Mouse (Mus musculus) hindbrain, embryonic 14.5 days (tissue): ENCODE measurements around the gene Per2. TPM values are rescaled to one million over a fixed set of nuclear protein-coding genes. Genes with fewer than 3 reads are reported as not detected.

Experiments used
- ATAC-seq: fragments of 200-750 bp; cut with Nextera tagmentation; 2 replicates; pipeline ENCODE4 v1.8.0; 2017; ENCODE audit warnings: moderate number of reproducible peaks, mild to moderate bottlenecking, moderate TSS enrichment, moderate library complexity; ENCODE audit not compliant: low FRiP score
- DNase-seq: peaks from one replicate; pipeline ENCODE4 v3.0.0-alpha.2; 2015; ENCODE audit warnings: low spot score
- H3K27ac ChIP-seq: fragments of 300-500 bp; sonication (generic); 2 replicates; pipeline ENCODE4 v1.5.1; 2014; ENCODE audit warnings: mild to moderate bottlenecking, moderate library complexity
- H3K27me3 ChIP-seq: fragments of 300-500 bp; sonication (generic); 2 replicates; pipeline ENCODE4 v1.6.1; 2014; ENCODE audit warnings: mild to moderate bottlenecking, low read length, mixed read lengths; ENCODE audit not compliant: control insufficient read depth, insufficient read depth
- H3K36me3 ChIP-seq: fragments of 300-500 bp; sonication (generic); replicated peaks from 2 replicates; pipeline ENCODE4 v1.6.1; 2014; ENCODE audit not compliant: control insufficient read depth, insufficient read depth
- H3K4me1 ChIP-seq: fragments of 300-500 bp; sonication (generic); replicated peaks from 2 replicates; pipeline ENCODE4 v1.6.1; 2014; ENCODE audit warnings: antibody characterized with exemption, low read length, mixed read lengths; ENCODE audit not compliant: control insufficient read depth, insufficient read depth
- H3K4me2 ChIP-seq: fragments of 300-500 bp; sonication (generic); replicated peaks from 2 replicates; pipeline ENCODE4 v1.6.1; 2014; ENCODE audit warnings: mild to moderate bottlenecking, moderate library complexity
- H3K4me3 ChIP-seq: fragments of 300-500 bp; sonication (generic); replicated peaks from 2 replicates; pipeline ENCODE4 v1.5.1; 2014; ENCODE audit warnings: mild to moderate bottlenecking, low read length
- H3K9ac ChIP-seq: fragments of 300-500 bp; sonication (generic); 2 replicates; pipeline ENCODE4 v1.6.1; 2014
- H3K9me3 ChIP-seq: fragments of 300-500 bp; sonication (generic); 2 replicates; pipeline ENCODE4 v1.6.1; 2016; ENCODE audit warnings: low read length; ENCODE audit not compliant: control insufficient read depth
- WGBS: fragments of 180-500 bp; shearing (Covaris S2); extraction: QIAGEN DNeasy Blood & Tissue Kit; methylation state at CpG from one replicate; pipeline ENCODE4 v1.1.7; 2014; 5-methylcytosine and 5-hydroxymethylcytosine counted together
- polyA plus RNA-seq: library from polyadenylated mRNA; unstranded; fragments of >200 nt; fragmentation: Nextera tagmentation; extraction: Ambion mirVana; gene quantifications from 2 replicates; pipeline ENCODE4 v1.2.1, GENCODE M21; 2014

Per2 gene
- polyA plus RNA-seq, 1 experiment from 2014 or later = 3.5 TPM

DNA sequence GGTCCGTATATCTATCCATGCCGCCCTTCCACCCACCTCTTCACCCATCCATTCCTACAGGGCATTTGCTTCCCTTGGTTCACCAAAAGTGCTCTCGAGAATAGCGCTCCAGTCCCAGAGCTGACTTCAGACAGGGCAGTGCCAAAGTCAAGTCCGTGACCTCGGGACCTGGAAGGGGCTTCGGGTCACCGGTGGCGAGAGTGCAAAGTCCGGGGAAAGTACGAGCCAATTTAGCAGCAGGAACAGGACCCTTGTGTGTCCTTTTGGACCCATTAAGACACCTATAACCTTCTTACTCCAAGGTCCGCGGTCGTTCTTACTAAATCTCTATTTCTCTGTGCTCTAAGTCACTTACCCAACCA lies 45.6 kb downstream of the Per2 start:
- Histone ChIP-seq H3K27me3 (no peaks in the 10 kb centered on the region), H3K27ac (peak overlapping the region; percentile 89), H3K9ac (peak overlapping the region; percentile 63), H3K4me2 (peak overlapping the region; percentile 95), H3K4me1 (peaks cover 33% of the 10 kb centered on the region), H3K36me3 (peaks cover 7% of the 10 kb centered on the region; the same call in 1 of the 2 replicates), H3K9me3 (no peaks in the 10 kb centered on the region), H3K4me3 (peak overlapping the region; percentile 79)
- no peak for ATAC-seq
- WGBS = under 1% methylated on average over 14 of the region's 14 CpGs
- peak; percentile 54 for DNase-seq

DNA sequence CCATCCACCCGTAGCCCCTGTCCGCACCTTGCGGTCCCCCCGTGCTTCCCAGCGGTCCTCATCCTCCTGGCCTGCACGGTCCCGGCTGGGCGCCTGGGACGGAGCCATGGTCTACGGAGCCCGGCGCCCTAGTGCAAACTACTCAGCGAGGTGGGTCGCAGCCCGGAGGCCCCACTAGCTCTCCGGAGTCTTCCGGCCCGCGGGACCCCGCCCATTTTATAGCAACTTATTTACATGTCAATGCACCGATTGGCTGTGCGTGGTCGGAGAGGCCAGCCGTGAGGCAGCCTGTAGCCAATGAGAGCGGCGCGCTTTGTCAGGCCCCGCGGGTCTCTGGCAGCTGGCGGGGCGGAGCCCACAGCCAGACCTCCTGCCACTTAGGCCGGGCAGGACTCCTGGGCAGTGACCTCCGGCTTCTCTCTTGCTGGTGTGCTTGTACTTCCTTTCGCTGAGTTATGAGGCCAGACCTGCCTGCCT lies 46.1 kb downstream of the Per2 start:
- H3K4me1 ChIP-seq = peaks cover 33% of the 10 kb centered on the region
- ATAC-seq = peak; percentile 92
- H3K4me2 ChIP-seq = peak overlapping the region; percentile 95
- H3K9me3 ChIP-seq = no peaks in the 10 kb centered on the region
- under 1% methylated on average over 34 of the region's 34 CpGs for WGBS
- H3K9ac ChIP-seq = peak overlapping the region; percentile 92
- H3K27me3 ChIP-seq = no peaks in the 10 kb centered on the region
- H3K27ac ChIP-seq = peak overlapping the region; percentile 89
- H3K36me3 ChIP-seq = peaks cover 7% of the 10 kb centered on the region; the same call in 1 of the 2 replicates
- peak; percentile 93 for DNase-seq
- peak overlapping the region; percentile 79 for H3K4me3 ChIP-seq

DNA sequence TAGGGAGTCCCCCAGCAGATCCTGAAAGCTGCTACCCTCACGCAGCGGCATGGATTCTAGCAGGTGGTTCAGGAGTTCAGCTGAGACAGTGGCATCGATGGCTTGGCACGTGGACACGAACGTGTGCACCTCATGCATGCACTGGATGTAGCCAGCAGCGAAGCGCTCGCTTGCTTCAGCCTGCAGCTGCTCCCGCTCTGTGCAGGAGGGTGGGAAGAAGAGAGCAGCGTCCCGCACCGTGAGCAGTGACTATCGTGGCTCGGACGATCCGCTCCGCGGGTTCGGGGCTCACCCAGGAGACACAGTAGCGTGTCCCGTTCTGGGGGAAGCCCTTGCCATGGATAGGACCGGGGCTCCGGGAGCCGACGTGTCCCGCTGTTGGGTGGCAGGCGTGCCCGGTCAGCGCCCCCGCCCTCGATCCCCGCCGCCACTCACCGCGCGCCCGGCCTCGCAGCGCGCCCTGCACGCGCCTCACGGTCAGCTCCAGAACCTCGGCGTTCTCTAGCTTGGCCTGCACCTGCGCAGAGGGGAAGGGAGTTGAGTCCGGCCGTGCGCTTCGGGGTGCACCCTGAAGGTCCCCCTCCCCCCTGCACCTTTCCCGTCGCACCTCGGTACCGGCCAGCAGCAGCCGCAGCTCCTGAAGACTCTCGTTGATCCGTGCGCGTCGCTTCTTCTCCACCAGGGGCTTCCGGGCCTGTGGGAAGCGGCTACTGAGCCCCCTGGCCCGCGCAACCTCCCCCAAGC lies 46.7 kb downstream of the Per2 start:
- H3K4me1 ChIP-seq = peaks cover 33% of the 10 kb centered on the region
- H3K27ac ChIP-seq = peak overlapping the region; percentile 89
- ATAC-seq (peak; percentile 1), DNase-seq (no peak)
- peak overlapping the region; percentile 92 for H3K9ac ChIP-seq
- peak overlapping the region; percentile 95 for H3K4me2 ChIP-seq
- no peaks in the 10 kb centered on the region for H3K27me3 ChIP-seq
- WGBS = 2% methylated on average over 63 of the region's 65 CpGs
- peak overlapping the region; percentile 79 for H3K4me3 ChIP-seq
- peaks cover 7% of the 10 kb centered on the region; the same call in 1 of the 2 replicates for H3K36me3 ChIP-seq
- H3K9me3 ChIP-seq = no peaks in the 10 kb centered on the region

DNA sequence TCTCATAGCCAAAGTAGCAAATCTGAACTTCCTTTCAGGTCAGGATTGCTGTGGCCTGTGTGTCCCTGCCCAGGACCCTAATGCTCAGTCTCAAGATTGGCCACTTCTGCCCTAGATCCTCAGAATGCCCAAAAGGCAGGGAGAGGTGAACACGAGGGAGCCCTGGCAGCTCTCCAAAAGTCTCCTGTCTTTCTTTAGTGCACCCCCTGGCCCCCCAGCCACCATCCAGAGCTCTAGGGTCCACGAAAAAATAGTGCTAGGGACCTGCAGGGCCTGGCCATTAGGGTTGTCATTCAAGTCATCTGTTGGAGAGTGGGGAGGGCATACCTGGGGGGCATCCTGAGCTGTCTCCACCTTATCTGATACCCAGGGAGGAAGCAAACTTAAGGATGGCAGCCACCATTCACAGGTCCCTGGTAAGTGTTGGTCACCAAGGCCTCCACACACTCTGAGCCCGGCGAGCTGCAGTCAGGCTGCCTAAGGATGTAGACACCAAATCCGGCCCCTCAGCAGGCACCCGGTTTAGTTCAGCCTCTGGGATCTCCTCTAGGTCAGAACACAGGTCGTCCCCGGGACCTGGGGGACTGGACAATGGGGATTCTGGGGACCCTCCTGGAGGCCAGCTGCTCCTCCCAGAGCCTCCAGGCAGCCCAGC lies 47.4 kb downstream of the Per2 start:
- H3K27ac ChIP-seq = peak overlapping the region; percentile 89; the same call in 1 of the 2 replicates
- H3K4me1 ChIP-seq = peaks cover 33% of the 10 kb centered on the region
- peak overlapping the region; percentile 79 for H3K4me3 ChIP-seq
- no peaks in the 10 kb centered on the region for H3K27me3 ChIP-seq
- peaks cover 3% of the 10 kb centered on the region; the same call in 1 of the 2 replicates for H3K36me3 ChIP-seq
- DNase-seq (no peak), ATAC-seq (no peak)
- H3K9me3 ChIP-seq = no peaks in the 10 kb centered on the region
- H3K9ac ChIP-seq = peak overlapping the region; percentile 92
- peak overlapping the region; percentile 95 for H3K4me2 ChIP-seq
- 42% methylated on average over 8 of the region's 8 CpGs for WGBS

DNA sequence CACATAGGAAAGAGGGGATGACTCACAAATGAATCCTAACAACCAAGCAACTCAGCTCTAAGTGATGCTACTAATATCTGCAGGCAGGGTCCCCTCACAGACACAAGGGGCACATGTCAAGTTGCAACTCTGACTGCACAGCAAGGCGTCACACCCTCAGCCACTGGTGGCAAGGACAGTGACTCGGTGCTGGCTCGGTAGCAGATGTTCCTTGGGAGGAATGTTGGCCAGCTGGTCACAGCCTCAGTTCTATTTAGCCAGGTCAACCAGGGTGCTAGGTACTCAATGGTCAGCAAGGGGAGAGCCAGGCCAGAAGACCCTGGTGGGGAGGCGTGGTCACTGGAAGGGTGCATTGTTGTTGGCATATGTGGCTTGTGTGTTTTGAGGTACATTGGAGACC lies 51.3 kb downstream of the Per2 start:
- Histone ChIP-seq H3K27me3 (no peaks in the 10 kb centered on the region), H3K36me3 (no peaks in the 10 kb centered on the region), H3K4me3 (no peak overlapping the region), H3K4me2 (no peak overlapping the region), H3K9me3 (no peaks in the 10 kb centered on the region), H3K27ac (no peak overlapping the region), H3K9ac (no peak overlapping the region), H3K4me1 (peaks cover 11% of the 10 kb centered on the region)
- WGBS = 81% methylated on average over 4 of the region's 4 CpGs
- DNase-seq = no peak
- no peak for ATAC-seq

DNA sequence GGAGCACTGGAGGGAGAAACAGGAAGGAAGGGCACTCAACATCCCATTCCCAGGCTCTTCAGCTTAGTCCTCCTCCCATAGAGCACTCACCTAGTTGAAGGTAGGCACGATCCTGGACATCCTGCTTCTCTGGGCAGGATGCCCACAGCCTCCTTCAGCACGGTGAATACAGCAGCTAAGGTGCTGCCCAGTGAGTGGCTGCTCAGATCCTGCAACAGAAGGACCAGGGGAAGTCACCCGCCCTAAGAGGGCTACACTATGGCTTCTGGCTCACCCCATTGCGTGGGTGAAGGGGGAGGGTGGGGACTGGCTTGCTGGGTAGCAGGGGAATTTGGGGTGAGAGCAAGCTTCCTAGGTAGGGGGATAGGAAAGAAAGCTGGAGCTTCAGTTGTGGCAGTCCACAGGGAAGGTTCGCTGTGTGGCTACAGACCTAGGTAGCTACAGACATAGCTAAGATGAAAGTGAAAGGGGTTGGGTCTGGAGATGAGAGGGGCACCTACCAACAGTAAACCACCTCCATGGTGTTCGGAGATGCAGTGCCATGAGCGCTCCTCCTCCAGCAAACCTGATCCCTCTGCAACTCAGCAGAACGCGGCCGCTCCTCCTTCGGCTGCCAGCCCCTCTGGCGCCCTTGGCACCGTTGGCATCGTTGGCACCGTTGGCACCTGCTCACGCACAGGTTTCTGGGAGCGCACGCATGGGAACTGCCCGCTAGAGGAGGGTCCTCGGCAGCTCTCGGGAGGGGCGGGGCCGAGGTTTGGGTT lies 53.5 kb downstream of the Per2 start:
- H3K27me3 ChIP-seq = no peaks in the 10 kb centered on the region
- no peak overlapping the region for H3K4me3 ChIP-seq
- WGBS = 59% methylated on average over 23 of the region's 23 CpGs
- no peaks in the 10 kb centered on the region for H3K9me3 ChIP-seq
- H3K36me3 ChIP-seq = no peaks in the 10 kb centered on the region
- ATAC-seq = no peak
- H3K4me2 ChIP-seq = no peak overlapping the region
- H3K4me1 ChIP-seq = no peaks in the 10 kb centered on the region
- no peak overlapping the region for H3K9ac ChIP-seq
- no peak for DNase-seq
- H3K27ac ChIP-seq = no peak overlapping the region

DNA sequence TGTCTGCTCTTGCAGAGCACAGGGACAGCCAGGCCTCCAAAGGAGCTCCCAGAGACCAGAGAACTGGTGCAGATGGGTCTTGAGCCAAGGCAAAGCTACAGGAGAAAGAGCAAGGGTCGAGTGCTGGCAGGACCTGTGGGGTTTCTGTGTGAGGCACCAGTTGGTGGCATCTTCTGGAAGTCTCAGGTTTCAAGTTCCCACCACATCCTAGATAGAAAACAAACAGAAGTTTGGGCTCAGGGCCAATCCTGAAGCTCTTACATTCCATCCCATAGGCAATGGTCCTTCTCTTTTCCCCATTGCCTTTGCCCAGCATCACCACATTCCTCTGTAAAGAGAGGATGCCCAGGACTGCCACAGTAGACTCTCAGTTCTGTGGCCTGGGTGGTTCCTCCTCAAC lies 54.1 kb downstream of the Per2 start:
- ATAC-seq = no peak
- Histone ChIP-seq H3K9me3 (no peaks in the 10 kb centered on the region), H3K27me3 (no peaks in the 10 kb centered on the region), H3K4me2 (no peak overlapping the region), H3K9ac (no peak overlapping the region), H3K4me3 (no peak overlapping the region), H3K27ac (no peak overlapping the region), H3K4me1 (no peaks in the 10 kb centered on the region), H3K36me3 (no peaks in the 10 kb centered on the region)
- 25% methylated on average over 1 of the region's 1 CpGs for WGBS
- no peak for DNase-seq

DNA sequence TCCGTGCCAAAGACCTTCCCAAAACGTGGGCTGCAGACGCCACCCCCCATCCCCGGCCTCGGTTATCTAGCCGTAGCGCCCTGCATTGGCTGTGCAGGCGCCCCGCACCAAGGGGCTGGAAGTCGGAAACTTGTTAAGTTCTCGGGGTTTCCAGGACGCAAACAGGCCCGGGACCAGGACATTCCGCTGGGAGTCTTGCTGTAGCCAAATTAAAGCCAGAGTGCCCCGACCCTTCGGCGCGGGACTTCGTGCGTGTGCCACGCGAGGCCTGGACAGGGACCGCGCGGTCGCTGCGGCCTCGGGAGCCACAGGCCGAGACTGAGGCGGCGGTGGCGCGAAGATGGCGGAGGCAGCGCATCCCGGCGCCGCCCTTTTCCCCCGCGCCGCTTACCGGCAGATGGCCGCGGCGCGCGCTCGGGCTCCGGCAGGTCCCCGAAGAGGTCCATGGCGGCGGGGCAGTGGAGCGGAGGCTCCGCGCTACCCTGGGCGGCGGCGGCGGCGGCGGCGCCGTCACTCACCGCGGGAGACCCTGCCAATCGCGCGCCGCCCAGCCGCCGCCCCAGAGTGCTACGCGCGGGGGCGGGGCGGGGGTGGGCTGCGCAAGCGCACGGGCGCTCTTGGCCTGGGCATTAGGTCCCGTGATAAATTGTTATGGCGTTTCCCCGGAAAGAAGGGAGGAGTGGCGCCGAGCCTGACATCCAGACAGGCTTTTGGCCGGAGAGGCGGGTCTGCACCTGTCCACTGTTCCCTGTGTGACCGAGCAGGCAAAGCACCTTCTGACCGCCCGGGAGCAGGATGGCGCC lies 60.7 kb downstream of the Per2 start, which contains the start of gene Ilkap:
TSS of gene Ilkap (minus strand) at position 556 of the 803 bp plus-strand sequence.
- WGBS = under 1% methylated on average over 73 of the region's 91 CpGs
- Histone ChIP-seq H3K27me3 (no peaks in the 10 kb centered on the region), H3K9me3 (no peaks in the 10 kb centered on the region), H3K4me2 (peak within 1 kb of the TSS; percentile 89), H3K4me3 (peak within 1 kb of the TSS; percentile 89), H3K27ac (peak within 1 kb of the TSS; percentile 92), H3K9ac (peak within 1 kb of the TSS; percentile 86), H3K4me1 (peaks cover 27% of the 10 kb centered on the region), H3K36me3 (peaks cover 9% of the 10 kb centered on the region)
- peak; percentile 98 for ATAC-seq
- peak; percentile 86 for DNase-seq
